Mouse (Mus musculus) embryo, embryonic 10 days (tissue): ENCODE data around the gene Gm5128.
"Not testable (repeated sequence)": the region's sequence is repeated elsewhere in the genome, so short reads cannot be mapped to it uniquely, and the experiment has no call there.

Experiments used
- DNase-seq: peaks from one replicate; pipeline ENCODE4 v3.0.0-alpha.2; 2015; ENCODE audit warnings: low spot score

Gm5128 gene

DNA sequence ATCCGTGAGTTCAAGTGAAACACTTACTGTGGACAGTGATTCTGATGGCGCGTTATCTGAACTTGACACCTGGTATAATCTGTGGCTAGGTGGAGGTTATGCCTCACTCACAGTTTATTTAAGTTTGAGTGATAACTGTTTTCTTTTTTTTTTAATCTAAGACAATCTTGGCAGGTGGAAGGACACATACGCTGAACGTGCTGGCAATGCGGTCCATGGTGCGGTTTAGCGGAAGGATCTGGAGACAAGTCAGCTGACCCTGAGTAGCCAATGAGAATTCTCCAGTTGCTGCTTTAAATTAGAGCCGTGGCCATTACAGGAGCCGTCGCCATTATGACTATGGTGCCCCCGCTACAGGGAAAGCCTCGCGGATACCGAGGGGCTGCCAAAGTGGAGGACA is at the start of gene Gm5128:
Gm5128 (plus strand) TSS at position 301 of the 400 bp plus-strand sequence.
- DNase-seq: not testable (repeated sequence)

DNA sequence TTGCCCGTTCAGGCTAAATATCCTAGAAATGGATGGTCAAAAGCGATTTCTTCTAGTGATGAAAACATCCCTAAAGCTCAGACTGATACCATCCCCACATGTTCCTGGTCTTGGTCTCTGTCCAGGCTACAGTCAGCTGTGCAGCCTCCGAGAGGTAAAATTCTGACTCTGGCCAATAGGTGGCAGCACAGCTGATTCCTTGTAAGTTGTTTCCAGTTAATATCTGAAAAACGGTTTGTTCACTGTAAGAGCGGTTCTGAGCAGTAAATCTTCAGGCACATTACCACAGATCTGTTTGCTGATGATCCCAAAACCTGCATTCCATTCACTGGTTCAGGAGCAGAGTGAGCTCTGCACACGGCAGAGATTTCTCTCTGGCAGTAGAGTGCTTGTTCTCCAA is 12.4 kb upstream of the Gm5128 start:
- not testable (repeated sequence) for DNase-seq

DNA sequence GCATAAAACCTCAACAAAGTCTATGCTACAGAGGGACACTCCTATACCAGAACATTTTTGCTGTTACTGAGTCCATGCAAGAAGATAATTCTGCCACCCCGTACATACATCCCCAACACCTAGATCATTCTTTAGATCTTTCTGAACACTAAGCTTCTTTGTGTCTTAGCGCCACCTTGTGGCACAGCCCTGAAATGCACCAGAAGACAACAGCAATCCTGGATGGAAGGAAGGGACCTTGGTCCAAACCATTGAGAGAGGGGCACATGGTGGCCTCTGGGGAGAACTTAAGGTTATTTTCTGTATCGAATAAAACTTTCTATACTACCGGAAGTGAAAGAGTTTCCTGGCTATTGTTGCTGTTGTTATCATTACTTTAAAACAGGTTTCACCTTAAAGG is 11.1 kb upstream of the Gm5128 start:
- DNase-seq: not testable (repeated sequence)

DNA sequence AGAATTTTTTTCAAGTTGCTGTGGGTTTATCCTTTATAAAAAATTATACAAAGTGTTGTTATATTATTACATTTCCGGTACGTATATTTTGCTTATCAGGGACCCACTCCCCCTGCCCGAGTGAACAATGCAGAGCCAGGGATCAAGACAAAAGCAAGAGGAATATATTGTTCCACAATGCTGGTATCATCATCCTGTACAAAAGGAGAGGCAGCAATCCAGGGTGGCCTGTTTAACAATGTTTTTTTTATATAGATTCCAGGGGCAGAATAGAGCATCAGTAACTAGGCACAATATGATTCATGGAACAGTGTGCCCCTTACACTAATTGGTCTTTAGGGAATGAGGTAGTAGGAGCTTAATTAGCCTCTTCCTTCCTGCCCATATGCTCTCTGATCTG is 30.5 kb downstream of the Gm5128 start:
- DNase-seq: not testable (repeated sequence)

DNA sequence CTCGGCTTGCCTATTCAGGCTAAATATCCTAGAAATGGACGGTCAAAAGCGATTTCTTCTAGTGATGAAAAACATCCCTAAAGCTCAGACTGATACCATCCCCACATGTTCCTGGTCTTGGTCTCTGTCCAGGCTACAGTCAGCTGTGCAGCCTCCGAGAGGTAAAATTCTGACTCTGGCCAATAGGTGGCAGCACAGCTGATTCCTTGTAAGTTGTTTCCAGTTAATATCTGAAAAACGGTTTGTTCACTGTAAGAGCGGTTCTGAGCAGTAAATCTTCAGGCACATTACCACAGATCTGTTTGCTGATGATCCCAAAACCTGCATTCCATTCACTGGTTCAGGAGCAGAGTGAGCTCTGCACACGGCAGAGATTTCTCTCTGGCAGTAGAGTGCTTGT is 48.1 kb downstream of the Gm5128 start:
- not testable (repeated sequence) for DNase-seq

DNA sequence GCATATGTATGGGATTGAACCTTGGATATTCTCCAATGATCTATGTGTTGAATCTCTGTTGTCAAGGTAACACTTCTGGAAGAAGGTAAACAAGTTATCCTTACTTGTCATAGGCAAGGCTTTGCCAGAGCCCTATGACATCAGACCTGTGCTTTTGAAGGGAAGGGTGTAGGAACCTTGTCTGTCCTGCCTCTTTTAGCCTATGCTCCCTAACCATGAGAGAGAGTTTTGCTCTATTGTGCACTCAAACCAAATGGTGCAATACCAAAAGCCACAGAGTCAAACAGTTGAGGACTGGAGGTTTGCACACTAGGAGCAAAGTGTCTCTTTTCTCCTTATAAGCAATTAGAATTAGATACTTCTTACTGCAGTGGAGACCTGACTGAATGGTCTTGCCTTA is 48.7 kb downstream of the Gm5128 start:
- DNase-seq: not testable (repeated sequence)

DNA sequence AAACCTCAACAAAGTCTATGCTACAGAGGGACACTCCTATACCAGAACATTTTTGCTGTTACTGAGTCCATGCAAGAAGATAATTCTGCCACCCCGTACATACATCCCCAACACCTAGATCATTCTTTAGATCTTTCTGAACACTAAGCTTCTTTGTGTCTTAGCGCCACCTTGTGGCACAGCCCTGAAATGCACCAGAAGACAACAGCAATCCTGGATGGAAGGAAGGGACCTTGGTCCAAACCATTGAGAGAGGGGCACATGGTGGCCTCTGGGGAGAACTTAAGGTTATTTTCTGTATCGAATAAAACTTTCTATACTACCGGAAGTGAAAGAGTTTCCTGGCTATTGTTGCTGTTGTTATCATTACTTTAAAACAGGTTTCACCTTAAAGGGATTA is 49.4 kb downstream of the Gm5128 start:
- DNase-seq: not testable (repeated sequence)
